Mouse (Mus musculus): Measurements from ENCODE around the gene Olfr1160. TPM values are rescaled to one million over a fixed set of nuclear protein-coding genes. Genes with fewer than 3 reads are reported as not detected.
"Not testable (repeated sequence)": the region's sequence is repeated elsewhere in the genome, so short reads cannot be mapped to it uniquely, and the experiment has no call there.

Gene Olfr1160
- not detected in 2 replicates for polyA plus RNA-seq (2014; fragmentation: Nextera tagmentation; extraction: Ambion mirVana)

DNA sequence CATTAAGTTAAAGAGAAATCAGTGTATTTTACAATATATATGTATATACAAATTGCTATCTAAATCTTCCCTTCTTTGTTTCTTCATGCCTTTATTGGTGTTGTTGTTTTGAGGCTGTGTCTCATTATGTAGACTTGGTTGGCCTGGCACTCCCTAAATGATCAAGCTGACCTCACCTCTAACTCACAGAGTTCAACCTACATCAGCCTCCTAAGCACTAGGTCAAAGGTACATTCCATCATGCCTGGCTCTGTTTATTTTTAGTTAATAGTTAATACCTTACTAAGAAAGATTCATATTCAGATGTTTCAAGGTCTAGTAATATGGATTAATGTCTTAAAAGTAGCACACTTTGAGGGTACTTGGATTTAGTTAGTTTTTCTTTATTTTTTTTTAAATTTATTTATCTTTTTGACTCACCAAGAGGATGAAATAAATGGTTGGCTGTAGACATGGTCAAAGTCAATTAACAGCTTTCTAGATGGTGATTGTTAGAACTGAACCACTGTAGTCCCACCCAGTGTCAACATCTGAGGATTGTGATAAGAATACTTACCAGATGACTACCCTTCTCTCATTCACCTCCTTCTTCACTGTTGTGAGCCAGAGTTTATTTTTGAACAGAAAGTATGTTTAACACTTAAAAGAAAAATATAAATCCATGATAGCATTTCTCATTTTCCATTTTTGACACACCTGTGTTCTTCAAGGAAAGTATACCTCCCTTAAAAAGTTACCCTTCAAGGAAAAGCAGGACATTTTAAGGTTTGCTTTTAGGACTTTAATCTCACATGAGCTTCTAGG is at the start of gene Olfr1160:
TSS of gene Olfr1160 (minus strand) at position 754 of the 804 bp plus-strand sequence.
- Histone ChIP-seq H3K9ac (no peak within 1 kb of the TSS), H3K4me3 (ENCODE audit: low read depth, low read length) (no peak within 1 kb of the TSS), H3K4me1 (ENCODE audit: insufficient read depth) (no peaks in the 10 kb centered on the region), H3K36me3 (ENCODE audit: insufficient read depth) (no peaks in the 10 kb centered on the region), H3K9me3 (ENCODE audit: low read depth, low read length) (no peaks in the 10 kb centered on the region), H3K4me2 (no peak within 1 kb of the TSS), H3K27ac (ENCODE audit: low read depth) (no peak within 1 kb of the TSS), H3K27me3 (ENCODE audit: insufficient read depth, low read length) (no peaks in the 10 kb centered on the region)
- no peak for ATAC-seq (ENCODE audit: insufficient read depth)
- DNase-seq, result no peak
- no peak for TF ChIP-seq CTCF (IDR thresholded peaks at IDR 0.05; ENCODE audit: low read depth)

DNA sequence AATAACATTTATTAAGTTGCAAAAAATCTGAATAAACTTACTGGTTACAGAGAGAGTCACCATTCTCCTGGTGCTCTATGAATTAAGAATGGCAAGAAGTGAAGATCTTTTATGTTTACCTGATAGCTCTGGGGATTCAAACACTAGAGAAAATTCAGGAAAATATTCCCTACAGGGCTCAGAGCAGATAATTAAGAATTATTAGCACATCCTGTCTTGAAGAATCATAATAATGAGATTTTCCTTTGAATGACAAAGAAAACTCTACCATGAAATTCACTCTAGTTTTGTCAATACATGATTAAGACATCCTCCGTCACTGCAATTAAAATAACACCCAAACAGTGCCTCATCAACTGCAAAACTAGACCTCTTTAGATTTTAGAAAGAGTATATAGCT is 43.0 kb upstream of the Olfr1160 start, which contains the start of gene Olfr1162:
TSS of gene Olfr1162 (minus strand) at position 101 of the 400 bp plus-strand sequence.
- Histone ChIP-seq H3K4me3 (ENCODE audit: low read depth, low read length) (no peak within 1 kb of the TSS), H3K36me3 (ENCODE audit: insufficient read depth) (no peaks in the 10 kb centered on the region), H3K9me3 (ENCODE audit: low read depth, low read length) (no peaks in the 10 kb centered on the region), H3K4me1 (ENCODE audit: insufficient read depth) (no peaks in the 10 kb centered on the region), H3K27me3 (ENCODE audit: insufficient read depth, low read length) (no peaks in the 10 kb centered on the region), H3K4me2 (no peak within 1 kb of the TSS), H3K9ac (no peak within 1 kb of the TSS), H3K27ac (ENCODE audit: low read depth) (no peak within 1 kb of the TSS)
- no peak for DNase-seq
- no peak for ATAC-seq (ENCODE audit: insufficient read depth)
- no peak for TF ChIP-seq CTCF (IDR thresholded peaks at IDR 0.05; ENCODE audit: low read depth)
- 84% methylated on average over 1 of the region's 1 CpGs for WGBS

DNA sequence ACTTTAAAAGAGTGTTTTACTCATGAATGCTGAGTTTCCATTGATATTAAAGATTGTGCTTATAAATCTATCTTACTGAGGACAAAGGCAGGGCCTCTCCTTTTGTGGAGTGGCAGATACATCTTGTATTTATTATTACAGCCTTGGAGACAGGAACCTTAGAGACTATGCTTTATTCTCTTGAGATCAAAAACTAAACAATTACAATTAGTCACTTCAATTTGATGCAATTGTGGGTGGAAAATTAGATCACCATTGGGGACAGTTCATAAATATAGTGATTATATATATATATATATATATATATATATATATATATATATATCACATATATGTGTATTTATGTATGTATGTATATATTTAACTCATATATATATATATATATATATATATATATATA is 29.5 kb upstream of the Olfr1160 start, which contains the start of gene Olfr73:
TSS of gene Olfr73 (minus strand) at position 101 of the 400 bp plus-strand sequence.
- DNase-seq (no peak), ATAC-seq (ENCODE audit: insufficient read depth) (no peak)
- no peaks in the 10 kb centered on the region for H3K27me3 ChIP-seq (ENCODE audit: insufficient read depth, low read length)
- no peak within 1 kb of the TSS for H3K4me2 ChIP-seq
- H3K4me1 ChIP-seq (ENCODE audit: insufficient read depth), result no peaks in the 10 kb centered on the region
- H3K4me3 ChIP-seq (ENCODE audit: low read depth, low read length), result no peak within 1 kb of the TSS
- no peaks in the 10 kb centered on the region for H3K36me3 ChIP-seq (ENCODE audit: insufficient read depth)
- H3K9me3 ChIP-seq (ENCODE audit: low read depth, low read length), result no peaks in the 10 kb centered on the region
- TF ChIP-seq CTCF (IDR thresholded peaks at IDR 0.05; ENCODE audit: low read depth), result no peak
- no peak within 1 kb of the TSS for H3K27ac ChIP-seq (ENCODE audit: low read depth)
- no peak within 1 kb of the TSS for H3K9ac ChIP-seq

DNA sequence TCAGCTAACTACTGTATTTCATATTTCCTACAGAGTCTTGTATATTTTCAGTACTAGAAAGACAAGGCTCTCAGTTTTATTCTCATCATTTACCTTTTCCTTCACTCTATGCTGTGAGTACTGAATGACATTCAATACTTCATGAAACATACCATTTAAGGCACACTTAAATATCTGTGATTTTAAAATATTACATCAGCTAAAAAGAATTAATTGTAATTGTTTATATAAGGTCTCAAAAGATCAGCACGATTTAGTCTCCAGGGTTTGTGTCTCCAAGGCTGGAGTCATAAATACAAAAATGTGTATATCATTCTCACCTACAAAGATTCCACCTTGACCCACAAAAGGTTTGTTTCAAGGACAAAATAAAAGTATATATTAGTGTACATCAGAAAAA is 14.4 kb upstream of the Olfr1160 start, which contains the start of gene Olfr1161:
TSS of gene Olfr1161 (plus strand) at position 301 of the 400 bp plus-strand sequence.
- not testable (repeated sequence) for H3K27me3 ChIP-seq (ENCODE audit: insufficient read depth, low read length); H3K4me2 ChIP-seq; H3K4me1 ChIP-seq (ENCODE audit: insufficient read depth); H3K9me3 ChIP-seq (ENCODE audit: low read depth, low read length); H3K27ac ChIP-seq (ENCODE audit: low read depth); H3K36me3 ChIP-seq (ENCODE audit: insufficient read depth); DNase-seq; ATAC-seq (ENCODE audit: insufficient read depth); H3K4me3 ChIP-seq (ENCODE audit: low read depth, low read length); H3K9ac ChIP-seq
- 63% methylated on average over 1 of the region's 1 CpGs for whole genome bisulfite sequencing

DNA sequence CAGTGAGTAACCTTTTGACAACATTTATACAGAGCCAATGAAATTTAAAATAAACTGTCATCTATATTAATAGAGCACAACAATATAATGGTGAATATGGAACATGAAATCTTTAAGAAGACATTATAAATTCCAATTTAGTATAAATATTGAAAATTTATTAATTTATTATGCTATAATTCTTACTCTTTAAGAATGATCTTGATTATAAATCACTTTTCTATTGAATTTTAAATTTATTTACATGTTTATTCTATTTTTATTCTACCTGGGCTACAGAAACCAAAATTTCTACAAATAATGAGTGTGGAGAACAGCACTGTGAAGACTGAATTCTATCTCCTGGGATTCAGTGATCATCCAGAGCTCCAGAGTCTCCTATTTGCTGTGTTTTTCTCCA is 18.3 kb downstream of the Olfr1160 start, which contains the start of gene Olfr1158:
TSS of gene Olfr1158 (plus strand) at position 301 of the 400 bp plus-strand sequence.
- H3K27ac ChIP-seq (ENCODE audit: low read depth), result no peak within 1 kb of the TSS
- no peak for ATAC-seq (ENCODE audit: insufficient read depth)
- no peak for DNase-seq
- H3K4me3 ChIP-seq (ENCODE audit: low read depth, low read length), result no peak within 1 kb of the TSS
- H3K36me3 ChIP-seq (ENCODE audit: insufficient read depth), result no peaks in the 10 kb centered on the region
- H3K9ac ChIP-seq, result no peak within 1 kb of the TSS
- no peaks in the 10 kb centered on the region for H3K27me3 ChIP-seq (ENCODE audit: insufficient read depth, low read length)
- no peak for TF ChIP-seq CTCF (IDR thresholded peaks at IDR 0.05; ENCODE audit: low read depth)
- no peaks in the 10 kb centered on the region for H3K9me3 ChIP-seq (ENCODE audit: low read depth, low read length)
- no peak within 1 kb of the TSS for H3K4me2 ChIP-seq
- no peaks in the 10 kb centered on the region for H3K4me1 ChIP-seq (ENCODE audit: insufficient read depth)

DNA sequence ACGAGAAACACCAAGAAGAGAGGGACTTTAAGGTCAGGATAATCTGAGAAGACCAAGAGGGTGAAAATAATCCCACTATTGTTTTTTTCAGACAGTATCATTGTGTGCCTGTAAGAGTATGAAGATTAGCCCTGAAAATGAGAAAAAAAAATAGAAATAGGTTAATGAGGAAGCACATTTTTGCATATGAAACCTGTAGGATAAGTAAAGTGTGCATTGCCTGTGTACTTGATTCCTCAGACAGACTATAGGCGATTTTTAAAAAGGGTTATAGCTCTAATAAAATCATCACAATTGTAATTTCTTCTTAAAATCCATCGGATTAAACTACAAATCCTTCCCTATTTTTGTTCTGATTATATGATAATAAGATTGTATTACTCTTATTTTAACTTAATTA is 33.5 kb downstream of the Olfr1160 start, which contains the start of gene Olfr74:
TSS of gene Olfr74 (minus strand) at position 101 of the 400 bp plus-strand sequence.
- Histone ChIP-seq H3K9me3 (ENCODE audit: low read depth, low read length) (no peaks in the 10 kb centered on the region), H3K4me3 (ENCODE audit: low read depth, low read length) (no peak within 1 kb of the TSS), H3K4me2 (no peak within 1 kb of the TSS), H3K27me3 (ENCODE audit: insufficient read depth, low read length) (no peaks in the 10 kb centered on the region), H3K36me3 (ENCODE audit: insufficient read depth) (no peaks in the 10 kb centered on the region), H3K27ac (ENCODE audit: low read depth) (no peak within 1 kb of the TSS), H3K9ac (no peak within 1 kb of the TSS), H3K4me1 (ENCODE audit: insufficient read depth) (no peaks in the 10 kb centered on the region)
- DNase-seq (no peak), ATAC-seq (ENCODE audit: insufficient read depth) (no peak)
- WGBS, result 75% methylated on average over 3 of the region's 3 CpGs
- TF ChIP-seq CTCF (IDR thresholded peaks at IDR 0.05; ENCODE audit: low read depth), result no peak

DNA sequence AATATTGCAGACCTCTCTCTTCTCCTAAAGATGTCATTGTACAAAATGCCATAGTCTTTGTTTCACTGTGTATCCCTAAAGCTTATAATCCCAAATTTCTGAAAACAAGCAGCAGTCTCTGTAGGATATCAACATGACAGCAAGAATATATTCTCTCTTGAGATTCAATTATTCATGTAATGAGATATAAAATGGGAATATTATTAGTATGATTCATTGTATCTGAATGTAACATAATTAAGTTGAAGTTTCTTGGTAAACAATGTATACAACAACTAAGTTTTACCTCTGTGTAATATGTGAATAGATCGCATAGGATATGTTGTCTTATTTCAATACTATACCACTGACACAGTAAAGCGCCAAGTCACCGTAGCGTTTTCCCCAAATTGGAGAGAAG is 39.9 kb downstream of the Olfr1160 start, which contains the start of gene Olfr1157:
TSS of gene Olfr1157 (minus strand) at position 101 of the 400 bp plus-strand sequence.
- Histone ChIP-seq H3K4me3 (ENCODE audit: low read depth, low read length) (no peak within 1 kb of the TSS), H3K4me1 (ENCODE audit: insufficient read depth) (no peaks in the 10 kb centered on the region), H3K4me2 (no peak within 1 kb of the TSS), H3K9ac (no peak within 1 kb of the TSS), H3K27me3 (ENCODE audit: insufficient read depth, low read length) (no peaks in the 10 kb centered on the region), H3K9me3 (ENCODE audit: low read depth, low read length) (no peaks in the 10 kb centered on the region), H3K36me3 (ENCODE audit: insufficient read depth) (no peaks in the 10 kb centered on the region), H3K27ac (ENCODE audit: low read depth) (no peak within 1 kb of the TSS)
- no peak for TF ChIP-seq CTCF (IDR thresholded peaks at IDR 0.05; ENCODE audit: low read depth)
- 91% methylated on average over 4 of the region's 4 CpGs for WGBS
- ATAC-seq (ENCODE audit: insufficient read depth) (no peak), DNase-seq (no peak)

All from lung, embryonic 14.5 days (tissue).